Mouse (Mus musculus): ENCODE measurements around the gene Utp14b. TPM values are rescaled to one million over a fixed set of nuclear protein-coding genes. Genes with fewer than 3 reads are reported as not detected.

The Utp14b gene
- total RNA-seq (2022), result 1 to 10 TPM in 1 of 4 experiments, under 1 TPM in 3; 0.80 to 2.5 (median 0.91) TPM

- DNase-seq (ENCODE audit: low spot score in 2 of 2), result peak; percentile 95 to 96
Measured at GRCm38 (mm10) chr1:78657671-78658440, at the start of gene Utp14b, which contains the start of gene Acsl3. Gene Utp14b (plus strand): TSS chr1:78658038. Gene Acsl3 (plus strand): TSS chr1:78657825.

DNA sequence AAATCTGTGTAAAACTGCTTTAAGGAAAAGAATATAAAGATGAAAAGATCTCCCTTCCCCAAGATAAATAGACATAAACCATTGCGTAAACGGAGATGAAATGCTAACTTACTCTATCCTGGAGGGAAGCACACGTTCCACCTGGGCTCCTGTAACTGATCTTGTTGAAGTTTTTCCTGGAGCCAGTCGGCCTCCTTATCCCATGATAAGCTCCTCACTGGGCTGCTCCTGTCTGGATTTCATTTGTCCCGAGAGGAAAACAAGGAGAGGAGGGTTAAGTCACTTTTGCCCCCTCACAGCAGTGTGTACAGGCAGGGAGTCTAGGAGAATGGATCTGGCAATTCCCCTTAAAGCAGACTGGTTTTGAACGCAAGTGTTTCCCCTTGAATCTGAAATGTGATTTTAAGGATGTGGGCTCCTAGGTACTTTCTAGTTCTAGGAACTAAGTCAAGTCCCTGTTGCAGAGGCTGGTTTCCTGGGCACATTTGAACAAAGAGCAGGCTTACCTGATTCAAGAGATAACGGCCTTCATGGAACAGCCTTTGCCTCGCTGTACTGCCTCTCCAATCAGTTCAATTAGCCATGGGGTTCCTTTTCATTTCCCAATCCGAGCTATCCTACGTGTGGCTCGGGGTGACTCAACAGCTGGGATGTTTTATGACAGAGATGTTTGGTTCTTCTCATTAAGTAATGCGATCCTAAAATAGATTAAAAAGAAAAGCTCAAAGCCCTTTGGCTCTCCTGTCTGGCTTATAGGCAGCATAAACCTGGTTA is 48.5 kb upstream of the Utp14b start:
- no peak for DNase-seq (ENCODE audit: low spot score in 2 of 2)

DNA sequence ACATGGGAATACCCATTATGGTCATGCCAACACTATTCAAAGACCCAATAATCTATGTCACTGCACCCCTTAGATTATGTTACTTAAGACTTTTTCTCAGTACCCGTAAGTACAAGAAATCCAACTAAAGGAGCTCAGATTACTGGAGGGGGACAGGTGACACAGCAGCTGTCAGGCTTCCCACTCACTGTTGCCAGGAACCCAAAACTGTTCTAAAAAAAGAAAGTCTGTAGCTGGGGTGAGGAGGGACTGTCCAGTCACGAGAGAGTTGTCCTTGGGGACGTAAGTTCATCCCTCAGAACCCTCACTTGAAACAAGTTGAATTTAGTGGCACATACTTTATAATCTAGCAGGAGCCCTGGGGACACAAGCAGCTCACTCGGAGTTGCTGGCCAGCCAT is 46.8 kb upstream of the Utp14b start:
- peak in 1 of 2 experiments; percentile 17 for DNase-seq (ENCODE audit: low spot score in 2 of 2)

DNA sequence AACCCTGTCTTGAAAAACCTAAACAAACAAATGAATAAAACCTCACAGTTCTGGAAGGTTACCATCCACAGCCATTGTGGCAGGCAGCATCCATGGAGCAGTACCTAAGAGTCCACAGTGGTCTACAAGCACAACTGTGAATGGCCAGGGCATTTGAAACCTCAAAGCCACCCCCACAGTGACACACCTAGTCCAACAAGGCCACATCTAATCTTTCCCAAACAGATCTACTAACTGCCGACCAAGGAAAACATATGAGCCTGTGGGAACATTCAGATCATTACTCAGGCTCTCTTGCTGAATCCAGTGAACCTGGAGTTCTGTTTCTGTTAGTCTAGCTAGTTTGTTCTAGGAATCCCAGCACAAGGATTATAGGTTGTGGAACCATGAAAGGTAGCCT is 44.9 kb upstream of the Utp14b start:
- DNase-seq (ENCODE audit: low spot score in 2 of 2), result no peak

- no peak for DNase-seq (ENCODE audit: low spot score in 2 of 2)
Measured at GRCm38 (mm10) chr1:78624352-78624751, 33.5 kb upstream of the Utp14b start.

- no peak for DNase-seq (ENCODE audit: low spot score in 2 of 2)
Measured at GRCm38 (mm10) chr1:78634486-78634885, 23.4 kb upstream of the Utp14b start.

DNA sequence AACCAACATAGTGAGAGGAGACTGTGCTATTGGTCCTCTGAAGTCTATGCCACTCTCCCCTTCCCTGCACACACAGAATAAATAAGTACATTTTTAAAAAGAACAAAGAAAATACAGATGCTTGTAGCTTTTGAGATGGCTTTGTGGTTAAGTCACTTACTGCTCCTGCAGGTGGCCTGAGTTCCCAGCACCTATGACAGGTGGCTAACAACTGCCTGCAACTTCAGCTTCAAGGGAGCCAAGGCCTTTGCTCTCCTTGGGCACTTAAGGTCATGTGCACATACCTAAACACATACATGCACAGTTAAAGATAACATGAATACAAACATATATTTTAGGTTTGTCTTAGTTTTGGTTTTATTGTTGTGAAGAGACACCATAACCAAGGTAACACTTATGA is 17.0 kb upstream of the Utp14b start:
- no peak for DNase-seq (ENCODE audit: low spot score in 2 of 2)

- DNase-seq (ENCODE audit: low spot score in 2 of 2), result no peak
Measured at GRCm38 (mm10) chr1:78641791-78642190, 16.0 kb upstream of the Utp14b start.

GRCm38 (mm10) chr1:78642197-78642596 is 15.6 kb upstream of the Utp14b start:
- no peak for DNase-seq (ENCODE audit: low spot score in 2 of 2)

- no peak for DNase-seq (ENCODE audit: low spot score in 2 of 2)
Measured at GRCm38 (mm10) chr1:78647317-78647885, 10.4 kb upstream of the Utp14b start.

GRCm38 (mm10) chr1:78649269-78650061 is 8.4 kb upstream of the Utp14b start:
- no peak for DNase-seq (ENCODE audit: low spot score in 2 of 2)

DNA sequence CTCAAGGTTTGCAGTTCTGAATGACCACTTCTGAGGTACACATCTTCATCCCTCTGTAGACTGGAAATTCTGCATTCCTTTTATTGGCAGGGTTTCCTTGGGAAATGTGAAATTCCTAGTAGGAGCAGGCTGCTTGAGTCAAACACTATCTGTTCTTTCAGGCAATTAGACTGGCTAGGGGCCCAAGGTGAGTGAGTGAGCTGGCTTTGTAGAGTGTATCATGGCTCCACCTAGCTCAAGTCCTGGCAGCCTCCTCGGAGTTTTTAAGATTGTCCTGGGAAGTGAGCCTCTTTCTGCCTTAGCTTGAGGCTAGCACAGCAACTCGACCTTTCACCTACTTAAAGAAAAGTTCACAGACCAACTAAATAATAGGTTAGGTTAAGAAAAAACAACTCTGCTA is 1.4 kb upstream of the Utp14b start:
- DNase-seq (ENCODE audit: low spot score in 2 of 2), result no peak

- DNase-seq (ENCODE audit: low spot score in 2 of 2), result no peak
Measured at GRCm38 (mm10) chr1:78657021-78657629, 713 bp upstream of the Utp14b start.

GRCm38 (mm10) chr1:78658441-78659269 is 817 bp downstream of the Utp14b start:
- DNase-seq (ENCODE audit: low spot score in 2 of 2), result no peak

DNA sequence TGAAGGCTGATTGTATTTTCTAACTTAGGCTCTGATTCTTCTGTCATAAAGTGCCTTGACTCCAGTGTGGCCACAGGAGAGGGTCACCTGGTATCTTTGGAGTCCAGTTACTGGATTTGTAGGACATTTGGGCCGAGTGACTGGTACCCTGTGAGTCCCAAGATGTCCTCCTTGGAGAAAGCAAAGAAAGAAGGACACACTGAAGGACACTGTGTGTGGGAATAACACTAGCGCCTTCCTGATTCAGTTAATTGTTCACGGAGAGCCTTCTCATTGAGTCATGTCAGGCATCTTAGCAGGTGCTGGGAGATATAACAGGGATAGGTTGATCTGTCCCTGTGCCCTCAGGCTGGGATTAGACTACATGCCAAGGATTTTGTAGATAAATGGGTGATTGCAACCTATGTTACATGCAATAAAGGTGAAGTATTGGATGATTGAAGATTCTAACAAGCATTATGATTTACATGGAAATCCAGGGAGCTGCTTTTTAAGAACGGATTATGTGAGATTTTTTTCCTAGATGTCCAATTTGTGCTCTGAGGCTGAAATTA is 1.5 kb downstream of the Utp14b start:
- DNase-seq (ENCODE audit: low spot score in 2 of 2), result no peak

GRCm38 (mm10) chr1:78664326-78664725 is 6.5 kb downstream of the Utp14b start:
- no peak for DNase-seq (ENCODE audit: low spot score in 2 of 2)

GRCm38 (mm10) chr1:78665954-78666499 is 8.2 kb downstream of the Utp14b start:
- DNase-seq (ENCODE audit: low spot score in 2 of 2), result no peak

DNA sequence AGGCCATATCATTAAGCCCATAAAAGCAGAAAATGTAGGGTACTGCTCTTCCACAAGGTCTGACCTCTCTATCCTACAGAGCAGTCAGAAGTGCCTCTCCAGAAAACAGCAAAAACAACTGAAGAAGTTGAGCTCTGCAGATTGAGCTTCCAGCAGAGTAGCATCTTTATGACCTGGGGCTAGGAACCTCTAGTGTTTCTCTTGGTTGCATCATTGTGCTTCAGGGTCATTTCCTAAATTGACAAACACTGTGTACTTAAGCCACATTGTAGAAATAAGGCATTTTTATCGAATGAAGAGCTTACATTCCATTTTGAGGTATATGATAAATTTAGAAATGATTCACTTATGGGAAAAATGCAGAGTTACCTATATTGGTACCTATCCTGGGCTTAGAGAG is 8.7 kb downstream of the Utp14b start:
- no peak for DNase-seq (ENCODE audit: low spot score in 2 of 2)

GRCm38 (mm10) chr1:78682291-78682690 is 24.5 kb downstream of the Utp14b start:
- DNase-seq (ENCODE audit: low spot score in 2 of 2), result no peak

All from gastrocnemius, adult 8-10 months (tissue).